11 mouse cellular contexts compared by ENCODE assay signal in genomic region chr1:133965298-133965697, GRCm38 (mm10). TPM values are rescaled to one million over a fixed set of nuclear protein-coding genes. Genes with fewer than 3 reads are reported as not detected.
DNase-seq lines count a peak whose midpoint lies in the region; ATAC-seq and TF ChIP-seq lines count a peak whose summit lies in the region.
"Had no signal": no experiment of that assay in that cellular context is flagged by ENCODE, and none has a peak within 500 bp of the region (broad histone marks: within the 10 kb centered on the region; RNA-seq: fewer than 3 reads in every experiment).

No protein-coding gene starts in this region.

- H3K27ac ChIP-seq in lung, embryonic 16.5 days (ENCODE audit: low read length): peak overlapping the region; percentile 82
- H3K27ac ChIP-seq in kidney, postnatal 0 days: peak overlapping the region; percentile 71
- peak overlapping the region; percentile 80 for H3K27ac ChIP-seq in stomach, embryonic 15.5 days
- H3K27ac ChIP-seq in forebrain, embryonic 16.5 days (ENCODE audit: low read length): no peak overlapping the region

- ATAC-seq in lung, embryonic 16.5 days (ENCODE audit: low read depth): no peak
- ATAC-seq in kidney, postnatal 0 days (replicated peaks; ENCODE audit: low FRiP score, low read depth): no peak
- 0 out of 2 replicates have a peak, but pooled peaks have one; percentile 15 for ATAC-seq in stomach, embryonic 15.5 days (ENCODE audit: insufficient read depth, low FRiP score, low read depth)
- no peak for ATAC-seq in forebrain, embryonic 16.5 days

- no peak for TF ChIP-seq CTCF in kidney, postnatal 0 days (IDR thresholded peaks at IDR 0.05; ENCODE audit: low read depth)

- intact Hi-C loops in left cerebral cortex, postnatal 10 days (cut with DNase I): no loop called here

- 13% methylated on average over 5 of the region's 5 CpGs for WGBS in lung, embryonic 16.5 days
- 9% methylated on average over 5 of the region's 5 CpGs for WGBS in kidney, postnatal 0 days
- WGBS in stomach, embryonic 15.5 days: 17% methylated on average over 5 of the region's 5 CpGs
- WGBS in forebrain, embryonic 16.5 days: 60% methylated on average over 5 of the region's 5 CpGs

- no peak overlapping the region for H3K4me2 ChIP-seq in lung, embryonic 16.5 days (ENCODE audit: low read depth, low read length)
- no peak overlapping the region for H3K4me2 ChIP-seq in kidney, postnatal 0 days (ENCODE audit: low read length)
- no peak overlapping the region for H3K4me2 ChIP-seq in stomach, embryonic 15.5 days
- no peak overlapping the region for H3K4me2 ChIP-seq in forebrain, embryonic 16.5 days (ENCODE audit: low read length)

- peak; percentile 54 for DNase-seq in embryo, embryonic 11 days
- no peak for DNase-seq in embryo, embryonic 9.5 days (ENCODE audit: extremely low spot score)
- no peak for DNase-seq in lung, postnatal 36 days
- DNase-seq in kidney, postnatal 0 days (ENCODE audit: low spot score): peak; percentile 79
- DNase-seq in left cerebral cortex, postnatal 10 days (ENCODE audit: extremely low spot score in 1 of 2, low spot score in 2 of 2): no peak
- DNase-seq: adrenal gland, adult 8-10 months; lung, adult 2 months had no signal

- H3K9me3 ChIP-seq in lung, embryonic 16.5 days (ENCODE audit: control insufficient read depth, low read length): no peaks in the 10 kb centered on the region; the same call in 1 of the 2 replicates
- H3K9me3 ChIP-seq in kidney, postnatal 0 days (replicated peaks; ENCODE audit: low read length): no peaks in the 10 kb centered on the region
- H3K9me3 ChIP-seq in stomach, embryonic 15.5 days: no peaks in the 10 kb centered on the region
- no peaks in the 10 kb centered on the region for H3K9me3 ChIP-seq in forebrain, embryonic 16.5 days (ENCODE audit: control insufficient read depth, low read length)

- H3K36me3 ChIP-seq in lung, embryonic 16.5 days (ENCODE audit: control insufficient read depth, insufficient read depth, low read length): no peaks in the 10 kb centered on the region
- H3K36me3 ChIP-seq in kidney, postnatal 0 days (ENCODE audit: insufficient read depth, low read length): no peaks in the 10 kb centered on the region
- H3K36me3 ChIP-seq in stomach, embryonic 15.5 days: no peaks in the 10 kb centered on the region
- H3K36me3 ChIP-seq in forebrain, embryonic 16.5 days (ENCODE audit: control insufficient read depth, insufficient read depth): no peaks in the 10 kb centered on the region

- H3K27me3 ChIP-seq in lung, embryonic 16.5 days (ENCODE audit: control insufficient read depth, insufficient read depth, low read depth, low read length): no peaks in the 10 kb centered on the region
- H3K27me3 ChIP-seq in kidney, postnatal 0 days (ENCODE audit: insufficient read depth, low read length): no peaks in the 10 kb centered on the region
- no peaks in the 10 kb centered on the region for H3K27me3 ChIP-seq in stomach, embryonic 15.5 days (replicated peaks)
- H3K27me3 ChIP-seq in forebrain, embryonic 16.5 days (replicated peaks; ENCODE audit: control insufficient read depth, insufficient read depth, low read length): no peaks in the 10 kb centered on the region

- peak overlapping the region; percentile 8; the same call in 1 of the 2 replicates for H3K9ac ChIP-seq in lung, embryonic 16.5 days (ENCODE audit: low read length)
- 0 out of 2 replicates have a peak overlapping the region, but pooled peaks have one; percentile 0 for H3K9ac ChIP-seq in kidney, postnatal 0 days (ENCODE audit: low read depth, low read length)
- no peak overlapping the region for H3K9ac ChIP-seq in stomach, embryonic 15.5 days
- H3K9ac ChIP-seq in forebrain, embryonic 16.5 days (replicated peaks; ENCODE audit: low read depth, low read length): no peak overlapping the region

- peaks cover 61% of the 10 kb centered on the region for H3K4me1 ChIP-seq in lung, embryonic 16.5 days (replicated peaks; ENCODE audit: control insufficient read depth, insufficient read depth, low read length)
- H3K4me1 ChIP-seq in kidney, postnatal 0 days (replicated peaks; ENCODE audit: insufficient read depth, low read length): peaks cover 30% of the 10 kb centered on the region
- H3K4me1 ChIP-seq in stomach, embryonic 15.5 days: peaks cover 51% of the 10 kb centered on the region
- peaks cover 5% of the 10 kb centered on the region for H3K4me1 ChIP-seq in forebrain, embryonic 16.5 days (replicated peaks; ENCODE audit: control insufficient read depth, insufficient read depth, low read length)

- H3K4me3 ChIP-seq in lung, embryonic 16.5 days (ENCODE audit: low read length): no peak overlapping the region
- H3K4me3 ChIP-seq in kidney, postnatal 0 days (replicated peaks; ENCODE audit: low read depth, low read length): no peak overlapping the region
- H3K4me3 ChIP-seq in stomach, embryonic 15.5 days (replicated peaks): no peak overlapping the region
- no peak overlapping the region for H3K4me3 ChIP-seq in forebrain, embryonic 16.5 days (replicated peaks; ENCODE audit: low read length)

RNA-seq across cellular contexts. Expression of gene Prelp, which starts 44.1 kb away (rescaled TPM):
- 22.4 and 28.6 TPM in 2 replicates for polyA plus RNA-seq in lung, embryonic 16.5 days (2015; fragmentation: Nextera tagmentation; extraction: Ambion mirVana)
- 2.2 TPM in 2 replicates for polyA plus RNA-seq in kidney, postnatal 0 days (2015; fragmentation: Nextera tagmentation; extraction: Ambion mirVana)
- polyA plus RNA-seq in stomach, embryonic 15.5 days (2015; fragmentation: Nextera tagmentation; extraction: Ambion mirVana): 2.2 and 2.4 TPM in 2 replicates
- 1 to 10 TPM; 2.4 to 2.9 TPM for total RNA-seq in left cerebral cortex, postnatal 10 days (2021)
- polyA plus RNA-seq in forebrain, embryonic 16.5 days (2015; fragmentation: Nextera tagmentation; extraction: Ambion mirVana): 2.8 and 2.9 TPM in 2 replicates
- total RNA-seq: MEL had no signal

RNA-seq across cellular contexts. Expression of gene Optc, which starts 57.5 kb away (rescaled TPM):
- 0.29 and 0.54 TPM in 2 replicates for polyA plus RNA-seq in lung, embryonic 16.5 days (2015; fragmentation: Nextera tagmentation; extraction: Ambion mirVana)
- 0.39 and 0.40 TPM in 2 replicates for polyA plus RNA-seq in kidney, postnatal 0 days (2015; fragmentation: Nextera tagmentation; extraction: Ambion mirVana)
- 1.7 and 1.8 TPM in 2 replicates for polyA plus RNA-seq in stomach, embryonic 15.5 days (2015; fragmentation: Nextera tagmentation; extraction: Ambion mirVana)
- total RNA-seq in left cerebral cortex, postnatal 10 days (2021): 1 to 10 TPM; 2.0 to 2.1 TPM
- polyA plus RNA-seq in forebrain, embryonic 16.5 days (2015; fragmentation: Nextera tagmentation; extraction: Ambion mirVana): 1.7 and 2.2 TPM in 2 replicates

Comparison
In these comparisons a context has a peak if more than half of its experiments do, and no peak if none do; other contexts are left out.
1. DNase-seq: peak in embryo, embryonic 11 days (single experiment) and kidney, postnatal 0 days (single experiment); none in embryo, embryonic 9.5 days (single experiment), lung, postnatal 36 days (single experiment) and left cerebral cortex, postnatal 10 days (0 of 2).
2. H3K9ac ChIP-seq: peak in lung, embryonic 16.5 days (single experiment) and kidney, postnatal 0 days (single experiment); none in stomach, embryonic 15.5 days (single experiment) and forebrain, embryonic 16.5 days (single experiment).